Mouse (Mus musculus) forebrain, embryonic 12.5 days (tissue): ENCODE measurements around the gene Trpm3. TPM values are rescaled to one million over a fixed set of nuclear protein-coding genes. Genes with fewer than 3 reads are reported as not detected.

Source experiments
- ATAC-seq: fragments of 200-750 bp; cut with Nextera tagmentation; 2 replicates; pipeline ENCODE4 v1.8.0; 2017; ENCODE audit warnings: moderate TSS enrichment; ENCODE audit not compliant: low FRiP score
- H3K27ac ChIP-seq: fragments of 300-500 bp; sonication (generic); 2 replicates; pipeline ENCODE4 v1.5.1; 2016; ENCODE audit warnings: mild to moderate bottlenecking
- H3K27me3 ChIP-seq: fragments of 300-500 bp; sonication (generic); 2 replicates; pipeline ENCODE4 v1.6.1; 2016; ENCODE audit warnings: mild to moderate bottlenecking
- H3K36me3 ChIP-seq: fragments of 300-500 bp; sonication (generic); replicated peaks from 2 replicates; pipeline ENCODE4 v1.6.1; 2016; ENCODE audit warnings: mild to moderate bottlenecking
- H3K4me1 ChIP-seq: fragments of 300-500 bp; sonication (generic); 2 replicates; pipeline ENCODE4 v1.6.1; 2016
- H3K4me2 ChIP-seq: fragments of 300-500 bp; sonication (generic); 2 replicates; pipeline ENCODE4 v1.6.1; 2016; ENCODE audit warnings: mild to moderate bottlenecking, moderate library complexity
- H3K4me3 ChIP-seq: fragments of 300-500 bp; sonication (generic); replicated peaks from 2 replicates; pipeline ENCODE4 v1.5.1; 2016; ENCODE audit warnings: mild to moderate bottlenecking
- H3K9ac ChIP-seq: fragments of 300-500 bp; sonication (generic); 2 replicates; pipeline ENCODE4 v1.6.1; 2016; ENCODE audit warnings: mild to moderate bottlenecking
- H3K9me3 ChIP-seq: fragments of 300-500 bp; sonication (generic); 2 replicates; pipeline ENCODE4 v1.6.1; 2016
- WGBS: fragments of 180-500 bp; shearing (Covaris S2); methylation state at CpG from one replicate; pipeline ENCODE4 v1.1.7; 2016; 5-methylcytosine and 5-hydroxymethylcytosine counted together
- microRNA counts: library from miRNA; unstranded; fragments of <30 nt; microRNA quantifications from one replicate; lab custom pipeline; 2017
- microRNA-seq: library from miRNA; unstranded; fragments of <30 nt; microRNA quantifications from one replicate; pipeline ENCODE4, GENCODE M21; 2017
- polyA plus RNA-seq: library from polyadenylated mRNA; unstranded; fragments of >200 nt; fragmentation: Nextera tagmentation; extraction: Ambion mirVana; gene quantifications from 2 replicates; pipeline ENCODE4 v1.2.1, GENCODE M21; 2016

Trpm3 gene
- polyA plus RNA-seq, 1 experiment from 2014 or later, result 16.6 TPM

- no peaks in the 10 kb centered on the region for H3K27me3 ChIP-seq
- no peak overlapping the region for H3K4me3 ChIP-seq
- no peak for ATAC-seq
- no peak overlapping the region for H3K27ac ChIP-seq
- WGBS, result 82% methylated on average over 5 of the region's 5 CpGs
- H3K9me3 ChIP-seq, result no peaks in the 10 kb centered on the region
- no peaks in the 10 kb centered on the region for H3K36me3 ChIP-seq
- H3K9ac ChIP-seq, result no peak overlapping the region
- peaks cover 3% of the 10 kb centered on the region; the same call in 1 of the 2 replicates for H3K4me1 ChIP-seq
- no peak overlapping the region for H3K4me2 ChIP-seq
Measured at GRCm38 (mm10) chr19:23034117-23034516, 895.3 kb downstream of the Trpm3 start.

GRCm38 (mm10) chr19:23034933-23035332 lies 896.1 kb downstream of the Trpm3 start:
- Histone ChIP-seq H3K36me3 (no peaks in the 10 kb centered on the region), H3K9me3 (no peaks in the 10 kb centered on the region), H3K4me1 (peaks cover 3% of the 10 kb centered on the region; the same call in 1 of the 2 replicates), H3K27ac (no peak overlapping the region), H3K27me3 (no peaks in the 10 kb centered on the region), H3K9ac (no peak overlapping the region), H3K4me3 (no peak overlapping the region), H3K4me2 (no peak overlapping the region)
- WGBS, result 89% methylated on average over 4 of the region's 4 CpGs
- no peak for ATAC-seq

GRCm38 (mm10) chr19:23035786-23036185 lies 896.9 kb downstream of the Trpm3 start:
- Histone ChIP-seq H3K36me3 (no peaks in the 10 kb centered on the region), H3K4me2 (no peak overlapping the region), H3K9me3 (no peaks in the 10 kb centered on the region), H3K9ac (no peak overlapping the region), H3K4me1 (peaks cover 3% of the 10 kb centered on the region; the same call in 1 of the 2 replicates), H3K27me3 (no peaks in the 10 kb centered on the region), H3K4me3 (no peak overlapping the region), H3K27ac (no peak overlapping the region)
- ATAC-seq, result no peak
- 89% methylated on average over 3 of the region's 3 CpGs for WGBS

GRCm38 (mm10) chr19:23036782-23037477 lies 898.1 kb downstream of the Trpm3 start:
- Histone ChIP-seq H3K9me3 (no peaks in the 10 kb centered on the region), H3K36me3 (no peaks in the 10 kb centered on the region), H3K4me1 (peaks cover 3% of the 10 kb centered on the region; the same call in 1 of the 2 replicates), H3K27ac (no peak overlapping the region), H3K9ac (no peak overlapping the region), H3K4me3 (no peak overlapping the region), H3K27me3 (no peaks in the 10 kb centered on the region), H3K4me2 (no peak overlapping the region)
- ATAC-seq, result no peak
- WGBS, result 66% methylated on average over 11 of the region's 11 CpGs

- H3K36me3 ChIP-seq, result no peaks in the 10 kb centered on the region
- H3K9ac ChIP-seq, result no peak overlapping the region
- no peaks in the 10 kb centered on the region for H3K27me3 ChIP-seq
- no peak overlapping the region for H3K4me2 ChIP-seq
- H3K4me3 ChIP-seq, result no peak overlapping the region
- 85% methylated on average over 14 of the region's 14 CpGs for WGBS
- no peak overlapping the region for H3K27ac ChIP-seq
- peaks cover 3% of the 10 kb centered on the region; the same call in 1 of the 2 replicates for H3K4me1 ChIP-seq
- H3K9me3 ChIP-seq, result no peaks in the 10 kb centered on the region
- no peak for ATAC-seq
Measured at GRCm38 (mm10) chr19:23037499-23037898, 898.7 kb downstream of the Trpm3 start.

- H3K9ac ChIP-seq, result no peak overlapping the region
- 96% methylated on average over 2 of the region's 2 CpGs for WGBS
- ATAC-seq, result no peak
- H3K4me3 ChIP-seq, result no peak overlapping the region
- H3K36me3 ChIP-seq, result no peaks in the 10 kb centered on the region
- H3K4me1 ChIP-seq, result peaks cover 3% of the 10 kb centered on the region; the same call in 1 of the 2 replicates
- H3K27ac ChIP-seq, result no peak overlapping the region
- H3K9me3 ChIP-seq, result no peaks in the 10 kb centered on the region
- H3K4me2 ChIP-seq, result no peak overlapping the region
- H3K27me3 ChIP-seq, result no peaks in the 10 kb centered on the region
Measured at GRCm38 (mm10) chr19:23038321-23038720, 899.5 kb downstream of the Trpm3 start.

GRCm38 (mm10) chr19:23041483-23042167 lies 902.8 kb downstream of the Trpm3 start:
- no peak for ATAC-seq
- 60% methylated on average over 6 of the region's 6 CpGs for WGBS
- no peak overlapping the region for H3K27ac ChIP-seq

GRCm38 (mm10) chr19:23042168-23042733 lies 903.4 kb downstream of the Trpm3 start:
- WGBS, result 66% methylated on average over 6 of the region's 6 CpGs

More at GRCm38 (mm10) chr19:23041483-23042167, 902.8 kb downstream of the Trpm3 start:
- Histone ChIP-seq H3K4me2 (no peak overlapping the region), H3K27me3 (no peaks in the 10 kb centered on the region), H3K36me3 (no peaks in the 10 kb centered on the region), H3K4me1 (peaks cover 3% of the 10 kb centered on the region; the same call in 1 of the 2 replicates), H3K9me3 (no peaks in the 10 kb centered on the region), H3K4me3 (no peak overlapping the region), H3K9ac (no peak overlapping the region)

GRCm38 (mm10) chr19:23043699-23044098 lies 904.9 kb downstream of the Trpm3 start:
- Histone ChIP-seq H3K27me3 (no peaks in the 10 kb centered on the region), H3K27ac (no peak overlapping the region), H3K4me2 (no peak overlapping the region), H3K4me1 (no peaks in the 10 kb centered on the region), H3K36me3 (no peaks in the 10 kb centered on the region), H3K9ac (no peak overlapping the region), H3K9me3 (no peaks in the 10 kb centered on the region), H3K4me3 (no peak overlapping the region)
- ATAC-seq, result no peak

More at GRCm38 (mm10) chr19:23042168-23042733, 903.4 kb downstream of the Trpm3 start:
- no peaks in the 10 kb centered on the region for H3K36me3 ChIP-seq
- ATAC-seq, result no peak
- H3K4me3 ChIP-seq, result no peak overlapping the region
- no peaks in the 10 kb centered on the region for H3K27me3 ChIP-seq
- no peaks in the 10 kb centered on the region for H3K9me3 ChIP-seq
- no peak overlapping the region for H3K4me2 ChIP-seq
- H3K4me1 ChIP-seq, result no peaks in the 10 kb centered on the region
- H3K27ac ChIP-seq, result no peak overlapping the region
- H3K9ac ChIP-seq, result no peak overlapping the region

MicroRNAs encoded within 50 kb of the gene (microRNA counts, 519-probe panel; counts per million panel counts)
- microRNA mmu-miR-204 (lab: Ali Mortazavi, UCI), result 5,712 counts per million, percentile 77 among the panel's probes with 10 or more counts

Small RNA genes within 50 kb of the gene (microRNA-seq; reads per million reads assigned to microRNA genes)
- gene Mir204, result 1,048 reads per million, percentile 76 among the genes with 10 or more reads in this experiment
